Mouse (Mus musculus) spleen, adult 2 months (tissue): ENCODE measurements around the gene Hk2.

Experiments
- CTCF ChIP-seq: fragments of 200-500 bp; IDR thresholded peaks from 2 replicates; pipeline ENCODE4 v1.5.1; 2011; ENCODE audit warnings: mild to moderate bottlenecking, inconsistent platforms; ENCODE audit not compliant: insufficient read depth, insufficient read length, insufficient replicate concordance; ENCODE audit errors: extremely low read depth
- POLR2A ChIP-seq: fragments of 200-500 bp; IDR thresholded peaks from 2 replicates; pipeline ENCODE4 v1.6.1; 2011; ENCODE audit warnings: low read depth, low read length, inconsistent platforms

DNA sequence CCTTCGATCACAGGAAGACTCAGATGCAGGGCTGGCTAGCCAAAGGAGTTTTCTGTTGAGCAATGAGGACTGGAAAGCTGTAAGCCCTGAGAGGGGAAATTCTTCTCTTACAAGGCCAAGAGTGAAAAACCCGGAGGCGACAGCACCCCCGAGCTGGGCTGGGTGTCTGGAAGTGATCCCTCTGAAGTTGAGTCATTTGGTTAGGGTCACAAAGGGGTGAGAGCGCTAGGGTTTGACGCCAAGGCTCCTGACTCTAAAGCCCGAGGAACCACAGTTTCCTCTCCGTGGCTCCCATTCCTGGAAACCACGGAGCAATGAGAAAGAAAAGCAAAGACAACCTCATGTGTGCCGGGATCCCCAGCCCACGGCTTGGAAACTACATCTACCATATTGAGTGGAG lies 21.2 kb downstream of the Hk2 start:
- no peak for TF ChIP-seq CTCF
- TF ChIP-seq POLR2A: no peak
